ENCODE assay signal across 11 mouse cellular contexts in genomic region chr3:87972776-87973175, GRCm38 (mm10). TPM values are rescaled to one million over a fixed set of nuclear protein-coding genes. Genes with fewer than 3 reads are reported as not detected.
DNase-seq lines count a peak whose midpoint lies in the region; ATAC-seq lines count a peak whose summit lies in the region.
"Had no signal": no experiment of that assay in that cellular context is flagged by ENCODE, and none has a peak within 500 bp of the region (broad histone marks: within the 10 kb centered on the region; RNA-seq: fewer than 3 reads in every experiment).

No protein-coding gene starts in this region.

- peak overlapping the region; percentile 91 for H3K4me2 ChIP-seq in kidney, embryonic 16.5 days (replicated peaks; ENCODE audit: low read depth, low read length)
- peak overlapping the region; percentile 85 for H3K4me2 ChIP-seq in forebrain, embryonic 11.5 days (ENCODE audit: low read depth, low read length, severe bottlenecking)
- H3K4me2 ChIP-seq in limb, embryonic 12.5 days, result peak overlapping the region; percentile 94
- H3K4me2 ChIP-seq in neural tube, embryonic 14.5 days (ENCODE audit: low read depth, low read length), result peak overlapping the region; percentile 94

- H3K4me1 ChIP-seq in kidney, embryonic 16.5 days (ENCODE audit: insufficient read depth, low read length), result peaks cover 45% of the 10 kb centered on the region
- H3K4me1 ChIP-seq in forebrain, embryonic 11.5 days (replicated peaks; ENCODE audit: control insufficient read depth, insufficient read depth, low read length), result peaks cover 22% of the 10 kb centered on the region; the same call in 1 of the 2 replicates
- H3K4me1 ChIP-seq in limb, embryonic 12.5 days (replicated peaks), result peaks cover 48% of the 10 kb centered on the region
- H3K4me1 ChIP-seq in neural tube, embryonic 14.5 days (ENCODE audit: control insufficient read depth, insufficient read depth, low read length), result peaks cover 29% of the 10 kb centered on the region

- H3K9me3 ChIP-seq in kidney, embryonic 16.5 days (ENCODE audit: low read length), result no peaks in the 10 kb centered on the region
- H3K9me3 ChIP-seq in forebrain, embryonic 11.5 days (ENCODE audit: control insufficient read depth, low read length), result no peaks in the 10 kb centered on the region
- no peaks in the 10 kb centered on the region for H3K9me3 ChIP-seq in limb, embryonic 12.5 days
- no peaks in the 10 kb centered on the region for H3K9me3 ChIP-seq in neural tube, embryonic 14.5 days (ENCODE audit: control insufficient read depth, low read length)

- H3K27ac ChIP-seq in kidney, embryonic 16.5 days (ENCODE audit: low read length), result peak overlapping the region; percentile 85
- peak overlapping the region; percentile 99 for H3K27ac ChIP-seq in forebrain, embryonic 11.5 days (ENCODE audit: low read depth, low read length)
- H3K27ac ChIP-seq in limb, embryonic 12.5 days, result 0 out of 2 replicates have a peak overlapping the region, but pooled peaks have one; percentile 0
- H3K27ac ChIP-seq in neural tube, embryonic 14.5 days (ENCODE audit: low read depth, low read length), result peak overlapping the region; percentile 45; the same call in 1 of the 2 replicates

- no peak for DNase-seq in kidney, adult 8-10 months
- peak; percentile 59 for DNase-seq in forebrain, embryonic 11.5 days (ENCODE audit: low spot score)
- no peak for DNase-seq in thymus, adult 18-20 months
- DNase-seq: cerebellum, postnatal 10 days had no signal

- ATAC-seq in kidney, embryonic 16.5 days (ENCODE audit: low FRiP score, low TSS enrichment), result peak; percentile 39; the same call in 1 of the 2 replicates
- ATAC-seq in forebrain, embryonic 11.5 days (replicated peaks; ENCODE audit: low FRiP score), result no peak
- no peak for ATAC-seq in limb, embryonic 12.5 days (ENCODE audit: insufficient number of reproducible peaks, insufficient read depth, low FRiP score, low TSS enrichment, low read depth)
- no peak for ATAC-seq in neural tube, embryonic 14.5 days (ENCODE audit: low read depth)
- no peak for ATAC-seq in erythroid progenitor cell, adult 5-6 weeks (replicated peaks; ENCODE audit: low FRiP score, poor library complexity, severe bottlenecking)
- no peak for ATAC-seq in erythroblast, adult 5-6 weeks (replicated peaks; ENCODE audit: low FRiP score, poor library complexity, severe bottlenecking)
- ATAC-seq: Patski had no signal

- no peaks in the 10 kb centered on the region for H3K27me3 ChIP-seq in kidney, embryonic 16.5 days (ENCODE audit: insufficient read depth, low read length)
- no peaks in the 10 kb centered on the region for H3K27me3 ChIP-seq in forebrain, embryonic 11.5 days (ENCODE audit: control insufficient read depth, insufficient read depth, low read length)
- H3K27me3 ChIP-seq in limb, embryonic 12.5 days, result peaks cover 50% of the 10 kb centered on the region
- no peaks in the 10 kb centered on the region for H3K27me3 ChIP-seq in neural tube, embryonic 14.5 days (ENCODE audit: control insufficient read depth, insufficient read depth, low read length)
- H3K27me3 ChIP-seq: Patski had no signal

- peak overlapping the region; percentile 85 for H3K9ac ChIP-seq in kidney, embryonic 16.5 days (replicated peaks; ENCODE audit: low read length)
- H3K9ac ChIP-seq in forebrain, embryonic 11.5 days (ENCODE audit: low read length), result peak overlapping the region; percentile 95
- H3K9ac ChIP-seq in limb, embryonic 12.5 days (replicated peaks), result no peak overlapping the region; the same call in 1 of the 2 replicates
- peak overlapping the region; percentile 70 for H3K9ac ChIP-seq in neural tube, embryonic 14.5 days (replicated peaks; ENCODE audit: low read depth, low read length)

- peaks cover 18% of the 10 kb centered on the region for H3K36me3 ChIP-seq in kidney, embryonic 16.5 days (ENCODE audit: insufficient read depth, low read length)
- H3K36me3 ChIP-seq in forebrain, embryonic 11.5 days (ENCODE audit: control insufficient read depth, insufficient read depth, low read length), result peaks cover 20% of the 10 kb centered on the region
- H3K36me3 ChIP-seq in limb, embryonic 12.5 days, result peaks cover 3% of the 10 kb centered on the region; the same call in 1 of the 2 replicates
- H3K36me3 ChIP-seq in neural tube, embryonic 14.5 days (ENCODE audit: control insufficient read depth, insufficient read depth, low read length), result no peaks in the 10 kb centered on the region

- WGBS in kidney, embryonic 16.5 days, result 17% methylated on average over 5 of the region's 5 CpGs
- 18% methylated on average over 5 of the region's 5 CpGs for WGBS in forebrain, embryonic 11.5 days
- WGBS in limb, embryonic 12.5 days, result 26% methylated on average over 5 of the region's 5 CpGs
- WGBS in neural tube, embryonic 14.5 days, result 19% methylated on average over 5 of the region's 5 CpGs

- H3K4me3 ChIP-seq in kidney, embryonic 16.5 days (ENCODE audit: low read length), result peak overlapping the region; percentile 74
- H3K4me3 ChIP-seq in forebrain, embryonic 11.5 days (ENCODE audit: low read depth, low read length), result peak overlapping the region; percentile 90
- H3K4me3 ChIP-seq in limb, embryonic 12.5 days (replicated peaks), result peak overlapping the region; percentile 53
- H3K4me3 ChIP-seq in neural tube, embryonic 14.5 days (ENCODE audit: low read depth, low read length), result peak overlapping the region; percentile 56

RNA-seq across cellular contexts. Expression of gene Nes, which starts 1.9 kb away (rescaled TPM):
- 25.7 and 26.6 TPM in 2 replicates for polyA plus RNA-seq in kidney, embryonic 16.5 days (2015; fragmentation: Nextera tagmentation; extraction: Ambion mirVana)
- polyA plus RNA-seq in forebrain, embryonic 11.5 days (2014; fragmentation: Nextera tagmentation; extraction: Ambion mirVana), result 92.0 and 99.9 TPM in 2 replicates
- polyA plus RNA-seq in limb, embryonic 12.5 days (2016; fragmentation: Nextera tagmentation; extraction: Ambion mirVana), result 29.4 and 32.5 TPM in 2 replicates
- polyA plus RNA-seq in neural tube, embryonic 14.5 days (2014; fragmentation: Nextera tagmentation; extraction: Ambion mirVana), result 11.1 and 16.7 TPM in 2 replicates
- total RNA-seq in erythroid progenitor cell, adult 5-6 weeks (2015; ENCODE audit: low replicate concordance), result not detected in 2 replicates
- not detected in 2 replicates for total RNA-seq in erythroid progenitor cell, adult 5-6 weeks (2017; ENCODE audit: low replicate concordance)
- not detected in 2 replicates for total RNA-seq in erythroblast, adult 5-6 weeks (2015; ENCODE audit: low replicate concordance)
- total RNA-seq in erythroblast, adult 5-6 weeks (2017; ENCODE audit: low replicate concordance), result 0.42 TPM in 1 of 2 replicates, not detected in the other

RNA-seq across cellular contexts. Expression of gene Crabp2, which starts 24.3 kb away (rescaled TPM):
- 62.0 and 67.8 TPM in 2 replicates for polyA plus RNA-seq in kidney, embryonic 16.5 days (2015; fragmentation: Nextera tagmentation; extraction: Ambion mirVana)
- 409 and 417 TPM in 2 replicates for polyA plus RNA-seq in forebrain, embryonic 11.5 days (2014; fragmentation: Nextera tagmentation; extraction: Ambion mirVana)
- 614 and 667 TPM in 2 replicates for polyA plus RNA-seq in limb, embryonic 12.5 days (2016; fragmentation: Nextera tagmentation; extraction: Ambion mirVana)
- 45.5 and 103 TPM in 2 replicates for polyA plus RNA-seq in neural tube, embryonic 14.5 days (2014; fragmentation: Nextera tagmentation; extraction: Ambion mirVana)
- not detected in 2 replicates for total RNA-seq in erythroid progenitor cell, adult 5-6 weeks (2015; ENCODE audit: low replicate concordance)
- total RNA-seq in erythroid progenitor cell, adult 5-6 weeks (2017; ENCODE audit: low replicate concordance), result not detected in 2 replicates
- not detected in 2 replicates for total RNA-seq in erythroblast, adult 5-6 weeks (2015; ENCODE audit: low replicate concordance)
- total RNA-seq in erythroblast, adult 5-6 weeks (2017; ENCODE audit: low replicate concordance), result not detected in 2 replicates
- polyA plus RNA-seq: large intestine, adult 2 months had no signal

RNA-seq across cellular contexts. Expression of gene Bcan, which starts 27.3 kb away (rescaled TPM):
- polyA plus RNA-seq in kidney, embryonic 16.5 days (2015; fragmentation: Nextera tagmentation; extraction: Ambion mirVana), result 0.10 TPM in 1 of 2 replicates, not detected in the other
- polyA plus RNA-seq in forebrain, embryonic 11.5 days (2014; fragmentation: Nextera tagmentation; extraction: Ambion mirVana), result 0.52 and 0.72 TPM in 2 replicates
- polyA plus RNA-seq in limb, embryonic 12.5 days (2016; fragmentation: Nextera tagmentation; extraction: Ambion mirVana), result 0.13 and 0.65 TPM in 2 replicates
- polyA plus RNA-seq in neural tube, embryonic 14.5 days (2014; fragmentation: Nextera tagmentation; extraction: Ambion mirVana), result 79.5 and 107 TPM in 2 replicates
- total RNA-seq in erythroid progenitor cell, adult 5-6 weeks (2015; ENCODE audit: low replicate concordance), result not detected in 2 replicates
- total RNA-seq in erythroid progenitor cell, adult 5-6 weeks (2017; ENCODE audit: low replicate concordance), result not detected in 2 replicates
- total RNA-seq in erythroblast, adult 5-6 weeks (2015; ENCODE audit: low replicate concordance), result not detected in 2 replicates
- not detected in 2 replicates for total RNA-seq in erythroblast, adult 5-6 weeks (2017; ENCODE audit: low replicate concordance)

RNA-seq across cellular contexts. Expression of gene Rrnad1, which starts 42.3 kb away (rescaled TPM):
- polyA plus RNA-seq in kidney, embryonic 16.5 days (2015; fragmentation: Nextera tagmentation; extraction: Ambion mirVana), result 19.9 and 22.7 TPM in 2 replicates
- 22.2 and 23.2 TPM in 2 replicates for polyA plus RNA-seq in forebrain, embryonic 11.5 days (2014; fragmentation: Nextera tagmentation; extraction: Ambion mirVana)
- 22.4 and 26.5 TPM in 2 replicates for polyA plus RNA-seq in limb, embryonic 12.5 days (2016; fragmentation: Nextera tagmentation; extraction: Ambion mirVana)
- 19.7 and 20.6 TPM in 2 replicates for polyA plus RNA-seq in neural tube, embryonic 14.5 days (2014; fragmentation: Nextera tagmentation; extraction: Ambion mirVana)
- 2.5 and 5.0 TPM in 2 replicates for total RNA-seq in erythroid progenitor cell, adult 5-6 weeks (2015; ENCODE audit: low replicate concordance)
- 4.9 and 5.3 TPM in 2 replicates for total RNA-seq in erythroid progenitor cell, adult 5-6 weeks (2017; ENCODE audit: low replicate concordance)
- 0.58 and 1.7 TPM in 2 replicates for total RNA-seq in erythroblast, adult 5-6 weeks (2015; ENCODE audit: low replicate concordance)
- 2.4 and 3.2 TPM in 2 replicates for total RNA-seq in erythroblast, adult 5-6 weeks (2017; ENCODE audit: low replicate concordance)

RNA-seq across cellular contexts. Expression of gene Isg20l2, which starts 42.7 kb away (rescaled TPM):
- polyA plus RNA-seq in kidney, embryonic 16.5 days (2015; fragmentation: Nextera tagmentation; extraction: Ambion mirVana), result 60.2 and 68.7 TPM in 2 replicates
- 73.9 and 78.7 TPM in 2 replicates for polyA plus RNA-seq in forebrain, embryonic 11.5 days (2014; fragmentation: Nextera tagmentation; extraction: Ambion mirVana)
- polyA plus RNA-seq in limb, embryonic 12.5 days (2016; fragmentation: Nextera tagmentation; extraction: Ambion mirVana), result 83.2 and 86.4 TPM in 2 replicates
- polyA plus RNA-seq in neural tube, embryonic 14.5 days (2014; fragmentation: Nextera tagmentation; extraction: Ambion mirVana), result 16.1 and 23.1 TPM in 2 replicates
- 13.3 and 16.8 TPM in 2 replicates for total RNA-seq in erythroid progenitor cell, adult 5-6 weeks (2015; ENCODE audit: low replicate concordance)
- 11.6 and 11.7 TPM in 2 replicates for total RNA-seq in erythroid progenitor cell, adult 5-6 weeks (2017; ENCODE audit: low replicate concordance)
- 8.6 and 10.7 TPM in 2 replicates for total RNA-seq in erythroblast, adult 5-6 weeks (2015; ENCODE audit: low replicate concordance)
- total RNA-seq in erythroblast, adult 5-6 weeks (2017; ENCODE audit: low replicate concordance), result 5.6 and 11.6 TPM in 2 replicates

Comparison
In these comparisons a context has a peak if more than half of its experiments do, and no peak if none do; other contexts are left out.
1. H3K27ac ChIP-seq: peak in every context shown above with its lines; median percentile 99 in forebrain, embryonic 11.5 days; 85 in kidney, embryonic 16.5 days; 45 in neural tube, embryonic 14.5 days; 0 in limb, embryonic 12.5 days.
2. RNA of gene Bcan, which starts 27.3 kb away (polyA plus RNA-seq): 79.5 to 107 TPM in neural tube, embryonic 14.5 days; 0.52 to 0.72 TPM in forebrain, embryonic 11.5 days, 0.13 to 0.65 TPM in limb, embryonic 12.5 days and 0.10 TPM in kidney, embryonic 16.5 days; every median in the first group is over 10 times any median in the second.
3. Peak in every context shown above with its lines, with median percentiles within 50 percentile points of each other: H3K4me2 ChIP-seq and H3K4me3 ChIP-seq.